Mouse (Mus musculus): ENCODE measurements around the gene Hoxa6. TPM values are rescaled to one million over a fixed set of nuclear protein-coding genes. Genes with fewer than 3 reads are reported as not detected.
A peak's percentile ranks its signal among the peaks of the same experiment; 100 is the strongest.

Hoxa6 gene
- polyA plus RNA-seq, 1 experiment from 2014 or later = 2.9 TPM

DNA sequence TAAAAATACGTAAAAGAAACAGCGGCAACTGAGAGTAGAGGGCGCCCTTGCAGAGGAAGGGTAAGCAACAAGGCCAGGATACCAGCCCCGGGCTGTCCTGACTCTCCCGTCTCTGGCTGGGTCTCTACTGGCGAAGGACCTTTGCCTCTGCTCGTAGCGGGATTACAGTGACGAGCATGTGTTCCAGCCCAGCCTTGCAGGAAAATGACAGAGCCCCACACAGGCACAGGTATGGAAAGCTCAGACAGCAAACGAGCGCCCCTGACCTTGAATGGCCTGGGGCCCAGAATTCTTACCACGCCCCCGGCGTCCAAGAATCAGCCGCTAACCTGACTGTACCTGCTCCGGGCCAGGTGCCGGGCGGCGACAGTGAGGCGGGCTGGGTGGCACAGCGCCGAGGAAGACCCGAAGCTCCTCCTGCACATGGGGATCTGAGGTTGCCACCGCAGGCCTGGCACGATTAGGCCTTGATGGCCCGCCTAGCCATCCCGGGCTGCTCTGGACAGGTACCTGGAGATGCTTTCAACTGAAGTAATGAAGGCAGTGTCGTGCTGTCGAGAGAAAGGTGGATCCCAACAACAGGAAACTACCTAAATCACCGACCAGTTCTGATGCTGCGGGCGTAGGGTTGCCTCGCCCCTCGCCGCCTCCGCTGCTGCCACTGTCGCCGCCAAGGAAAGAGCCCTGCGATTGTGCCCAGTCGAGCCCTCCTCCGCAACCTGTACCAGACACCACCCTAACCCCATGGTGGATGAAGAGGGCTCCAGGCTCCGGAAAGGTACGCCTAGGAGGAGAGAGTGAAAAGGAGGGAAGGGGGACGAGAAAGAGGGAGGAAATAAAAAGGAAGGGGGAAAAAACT is 21.3 kb upstream of the Hoxa6 start:
- H3K9ac ChIP-seq (replicated peaks; ENCODE audit: low read length) = peak overlapping the region; percentile 91
- WGBS = under 1% methylated on average over 43 of the region's 44 CpGs
- H3K4me1 ChIP-seq (ENCODE audit: insufficient read depth, low read length) = peaks cover 11% of the 10 kb centered on the region
- H3K27me3 ChIP-seq (ENCODE audit: insufficient read depth, low read length) = no peaks in the 10 kb centered on the region
- peak overlapping the region; percentile 83 for H3K4me2 ChIP-seq (replicated peaks; ENCODE audit: low read depth, low read length)
- peak overlapping the region; percentile 97 for H3K27ac ChIP-seq (ENCODE audit: low read length)
- peak overlapping the region; percentile 69 for H3K4me3 ChIP-seq (ENCODE audit: low read length)
- no peaks in the 10 kb centered on the region for H3K9me3 ChIP-seq (ENCODE audit: low read length)
- H3K36me3 ChIP-seq (ENCODE audit: insufficient read depth, low read length) = peaks cover 7% of the 10 kb centered on the region; the same call in 1 of the 2 replicates
- no peak for ATAC-seq (ENCODE audit: low FRiP score, low TSS enrichment)

DNA sequence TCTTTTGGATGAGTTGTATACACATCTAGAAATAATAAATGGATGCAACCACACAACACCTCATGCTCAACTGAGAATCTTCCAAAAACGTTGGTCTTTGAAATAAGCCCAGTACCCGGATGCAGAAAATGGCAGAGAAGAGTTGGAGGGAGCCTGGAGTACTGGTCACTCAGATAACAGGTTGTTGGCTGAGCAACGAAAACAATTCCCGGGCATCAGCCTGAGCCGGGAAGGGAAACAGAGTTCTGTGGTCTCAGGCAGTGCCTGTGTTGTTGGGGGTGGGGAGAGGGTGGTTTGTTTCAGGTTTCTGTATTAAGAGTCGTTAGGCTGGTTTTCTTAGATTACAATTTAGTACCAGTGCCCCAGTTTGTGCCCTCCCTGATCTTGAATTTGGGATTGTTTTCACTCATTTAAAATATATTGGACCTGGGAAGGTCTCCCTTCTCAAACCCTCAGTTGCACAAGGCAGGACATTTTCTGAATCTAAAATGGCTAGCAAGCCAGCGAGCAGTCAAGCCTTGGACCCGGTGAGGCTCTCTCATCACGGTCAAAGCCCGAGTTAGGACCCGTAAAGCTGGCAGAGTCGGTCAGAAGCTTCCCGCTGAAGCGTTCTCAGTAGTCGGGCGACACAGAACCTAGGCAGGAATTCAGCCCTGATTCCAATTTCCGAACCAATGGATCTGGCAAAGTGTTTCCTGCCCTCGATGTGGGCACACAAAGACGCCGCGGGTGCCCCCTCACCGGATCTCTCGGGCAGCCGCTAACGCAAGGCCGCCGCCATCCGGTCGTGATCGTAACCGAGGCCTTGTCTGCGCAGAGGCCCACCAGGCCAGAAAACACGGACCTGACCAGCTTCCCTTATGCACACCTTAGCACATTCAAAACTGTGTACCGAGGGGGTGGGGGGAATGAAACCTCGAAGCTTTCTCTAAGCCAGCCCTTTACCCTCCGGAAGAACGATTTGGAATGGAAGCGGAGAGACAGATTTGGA is 20.2 kb upstream of the Hoxa6 start:
- peaks cover 10% of the 10 kb centered on the region for H3K4me1 ChIP-seq (ENCODE audit: insufficient read depth, low read length)
- under 1% methylated on average over 38 of the region's 38 CpGs for WGBS
- H3K27ac ChIP-seq (ENCODE audit: low read length) = peak overlapping the region; percentile 97
- peak overlapping the region; percentile 91 for H3K9ac ChIP-seq (replicated peaks; ENCODE audit: low read length)
- no peaks in the 10 kb centered on the region for H3K9me3 ChIP-seq (ENCODE audit: low read length)
- H3K27me3 ChIP-seq (ENCODE audit: insufficient read depth, low read length) = no peaks in the 10 kb centered on the region
- H3K4me3 ChIP-seq (ENCODE audit: low read length) = peak overlapping the region; percentile 69
- no peak for ATAC-seq (ENCODE audit: low FRiP score, low TSS enrichment)
- H3K4me2 ChIP-seq (replicated peaks; ENCODE audit: low read depth, low read length) = peak overlapping the region; percentile 83
- H3K36me3 ChIP-seq (ENCODE audit: insufficient read depth, low read length) = peaks cover 12% of the 10 kb centered on the region; the same call in 1 of the 2 replicates

GRCm38 (mm10) chr6:52227470-52228222 is 19.1 kb upstream of the Hoxa6 start:
- peaks cover 13% of the 10 kb centered on the region; the same call in 1 of the 2 replicates for H3K36me3 ChIP-seq (ENCODE audit: insufficient read depth, low read length)
- peak overlapping the region; percentile 97 for H3K27ac ChIP-seq (ENCODE audit: low read length)
- H3K27me3 ChIP-seq (ENCODE audit: insufficient read depth, low read length) = no peaks in the 10 kb centered on the region
- WGBS = 2% methylated on average over 11 of the region's 11 CpGs
- H3K9ac ChIP-seq (replicated peaks; ENCODE audit: low read length) = peak overlapping the region; percentile 85
- peaks cover 10% of the 10 kb centered on the region for H3K4me1 ChIP-seq (ENCODE audit: insufficient read depth, low read length)
- no peak for ATAC-seq (ENCODE audit: low FRiP score, low TSS enrichment)
- H3K4me3 ChIP-seq (ENCODE audit: low read length) = peak overlapping the region; percentile 63
- H3K9me3 ChIP-seq (ENCODE audit: low read length) = no peaks in the 10 kb centered on the region
- H3K4me2 ChIP-seq (replicated peaks; ENCODE audit: low read depth, low read length) = peak overlapping the region; percentile 81

DNA sequence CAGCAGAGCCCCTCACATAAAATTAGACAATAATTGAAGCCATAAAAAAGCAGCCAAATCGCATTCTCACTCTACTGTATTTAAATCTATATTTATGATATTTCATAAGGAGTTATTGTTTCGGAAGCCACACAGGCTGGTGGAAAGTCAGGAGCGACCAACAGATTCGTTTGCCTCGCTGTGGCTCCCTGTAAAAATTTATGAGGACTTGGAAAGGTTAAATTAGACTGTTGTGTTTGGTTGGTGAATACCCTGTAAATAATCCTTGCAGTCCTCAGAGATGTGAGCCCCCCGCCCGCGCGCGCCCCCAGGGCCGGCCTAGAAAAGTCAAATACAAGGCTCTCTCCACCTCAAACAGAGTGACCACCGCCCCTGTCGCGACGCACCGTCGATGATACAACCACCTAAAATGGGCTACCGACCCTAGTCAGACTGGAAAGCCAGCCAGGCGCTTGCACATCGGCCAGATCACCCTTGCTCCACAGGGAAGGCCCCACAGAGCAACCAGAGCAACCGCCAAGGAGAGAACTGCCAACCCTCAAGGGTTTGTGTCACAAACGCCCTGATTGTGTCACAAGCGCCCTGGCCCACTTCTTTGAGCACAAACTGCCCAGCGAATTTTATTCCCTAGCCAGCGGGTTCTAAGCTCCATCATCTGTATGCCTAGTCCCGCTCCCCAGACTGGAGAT is 18.2 kb upstream of the Hoxa6 start:
- H3K27ac ChIP-seq (ENCODE audit: low read length) = peak overlapping the region; percentile 97
- H3K4me2 ChIP-seq (replicated peaks; ENCODE audit: low read depth, low read length) = peak overlapping the region; percentile 81
- ATAC-seq (ENCODE audit: low FRiP score, low TSS enrichment) = peak; percentile 36
- H3K9ac ChIP-seq (replicated peaks; ENCODE audit: low read length) = peak overlapping the region; percentile 85
- H3K27me3 ChIP-seq (ENCODE audit: insufficient read depth, low read length) = no peaks in the 10 kb centered on the region
- no peaks in the 10 kb centered on the region for H3K9me3 ChIP-seq (ENCODE audit: low read length)
- 2% methylated on average over 26 of the region's 26 CpGs for WGBS
- H3K4me1 ChIP-seq (ENCODE audit: insufficient read depth, low read length) = peaks cover 17% of the 10 kb centered on the region
- peak overlapping the region; percentile 63 for H3K4me3 ChIP-seq (ENCODE audit: low read length)
- 0 out of 2 replicates have a peak, but pooled peaks cover 7% of the 10 kb centered on the region for H3K36me3 ChIP-seq (ENCODE audit: insufficient read depth, low read length)

GRCm38 (mm10) chr6:52225612-52226568 is 17.4 kb upstream of the Hoxa6 start:
- Histone ChIP-seq H3K9ac (replicated peaks; ENCODE audit: low read length) (peak overlapping the region; percentile 85), H3K9me3 (ENCODE audit: low read length) (no peaks in the 10 kb centered on the region), H3K4me3 (ENCODE audit: low read length) (peak overlapping the region; percentile 63), H3K27ac (ENCODE audit: low read length) (peak overlapping the region; percentile 97), H3K36me3 (ENCODE audit: insufficient read depth, low read length) (0 out of 2 replicates have a peak, but pooled peaks cover 7% of the 10 kb centered on the region), H3K4me1 (ENCODE audit: insufficient read depth, low read length) (peaks cover 17% of the 10 kb centered on the region), H3K27me3 (ENCODE audit: insufficient read depth, low read length) (no peaks in the 10 kb centered on the region), H3K4me2 (replicated peaks; ENCODE audit: low read depth, low read length) (peak overlapping the region; percentile 81)
- ATAC-seq (ENCODE audit: low FRiP score, low TSS enrichment) = peak; percentile 52
- WGBS = under 1% methylated on average over 69 of the region's 69 CpGs

DNA sequence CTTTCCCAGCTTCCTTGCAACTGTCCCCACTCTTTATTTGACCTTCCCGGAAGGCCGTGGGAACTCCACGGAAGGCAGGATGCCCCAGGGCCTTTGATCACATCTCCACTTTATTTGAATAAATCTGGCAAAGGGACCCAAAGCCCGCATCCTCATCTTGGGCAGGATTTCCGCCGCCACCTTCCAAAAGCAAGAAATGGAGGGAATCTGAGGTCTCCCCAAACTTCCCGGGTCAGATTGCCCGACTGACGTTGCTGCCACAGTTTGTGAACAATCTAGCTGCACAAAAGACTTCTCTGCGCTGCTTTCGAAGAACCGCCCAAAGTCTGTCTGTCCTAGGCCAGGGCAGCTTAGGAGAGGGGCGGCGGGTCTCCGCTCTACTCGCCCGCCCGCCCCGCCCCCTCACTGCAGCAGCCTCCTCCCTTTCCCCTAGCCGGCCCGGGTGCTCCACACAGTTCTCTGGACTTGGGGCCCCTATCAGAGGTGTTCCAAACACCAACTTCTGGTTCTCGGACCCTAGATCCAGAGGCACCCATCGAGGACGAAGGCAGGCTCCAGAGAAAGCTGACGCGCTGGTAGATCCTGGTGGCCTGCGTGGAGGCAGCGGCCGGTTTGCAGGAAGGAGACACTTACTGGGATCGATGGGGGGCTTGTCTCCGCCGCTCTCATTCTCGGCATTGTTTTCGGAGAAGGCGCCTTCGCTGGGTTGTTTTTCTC is 16.5 kb upstream of the Hoxa6 start:
- Histone ChIP-seq H3K9ac (replicated peaks; ENCODE audit: low read length) (peak overlapping the region; percentile 85), H3K4me2 (replicated peaks; ENCODE audit: low read depth, low read length) (peak overlapping the region; percentile 81)

GRCm38 (mm10) chr6:52223939-52224760 is 15.6 kb upstream of the Hoxa6 start:
- Histone ChIP-seq H3K4me3 (ENCODE audit: low read length) (peak overlapping the region; percentile 63), H3K4me1 (ENCODE audit: insufficient read depth, low read length) (peaks cover 28% of the 10 kb centered on the region), H3K9ac (replicated peaks; ENCODE audit: low read length) (peak overlapping the region; percentile 85), H3K36me3 (ENCODE audit: insufficient read depth, low read length) (0 out of 2 replicates have a peak, but pooled peaks cover 7% of the 10 kb centered on the region), H3K9me3 (ENCODE audit: low read length) (no peaks in the 10 kb centered on the region), H3K27ac (ENCODE audit: low read length) (peak overlapping the region; percentile 97), H3K27me3 (ENCODE audit: insufficient read depth, low read length) (no peaks in the 10 kb centered on the region), H3K4me2 (replicated peaks; ENCODE audit: low read depth, low read length) (peak overlapping the region; percentile 81)
- no peak for ATAC-seq (ENCODE audit: low FRiP score, low TSS enrichment)
- under 1% methylated on average over 24 of the region's 24 CpGs for WGBS

More for the DNA sequence above, 16.5 kb upstream of the Hoxa6 start:
- H3K36me3 ChIP-seq (ENCODE audit: insufficient read depth, low read length) = 0 out of 2 replicates have a peak, but pooled peaks cover 7% of the 10 kb centered on the region
- no peaks in the 10 kb centered on the region for H3K9me3 ChIP-seq (ENCODE audit: low read length)
- no peak; the same call in 1 of the 2 replicates for ATAC-seq (ENCODE audit: low FRiP score, low TSS enrichment)
- 1% methylated on average over 36 of the region's 36 CpGs for WGBS
- H3K4me1 ChIP-seq (ENCODE audit: insufficient read depth, low read length) = peaks cover 19% of the 10 kb centered on the region
- H3K4me3 ChIP-seq (ENCODE audit: low read length) = peak overlapping the region; percentile 63
- no peaks in the 10 kb centered on the region for H3K27me3 ChIP-seq (ENCODE audit: insufficient read depth, low read length)
- peak overlapping the region; percentile 97 for H3K27ac ChIP-seq (ENCODE audit: low read length)
